ENCODE assay signal across 8 mouse cellular contexts in the genomic region with DNA sequence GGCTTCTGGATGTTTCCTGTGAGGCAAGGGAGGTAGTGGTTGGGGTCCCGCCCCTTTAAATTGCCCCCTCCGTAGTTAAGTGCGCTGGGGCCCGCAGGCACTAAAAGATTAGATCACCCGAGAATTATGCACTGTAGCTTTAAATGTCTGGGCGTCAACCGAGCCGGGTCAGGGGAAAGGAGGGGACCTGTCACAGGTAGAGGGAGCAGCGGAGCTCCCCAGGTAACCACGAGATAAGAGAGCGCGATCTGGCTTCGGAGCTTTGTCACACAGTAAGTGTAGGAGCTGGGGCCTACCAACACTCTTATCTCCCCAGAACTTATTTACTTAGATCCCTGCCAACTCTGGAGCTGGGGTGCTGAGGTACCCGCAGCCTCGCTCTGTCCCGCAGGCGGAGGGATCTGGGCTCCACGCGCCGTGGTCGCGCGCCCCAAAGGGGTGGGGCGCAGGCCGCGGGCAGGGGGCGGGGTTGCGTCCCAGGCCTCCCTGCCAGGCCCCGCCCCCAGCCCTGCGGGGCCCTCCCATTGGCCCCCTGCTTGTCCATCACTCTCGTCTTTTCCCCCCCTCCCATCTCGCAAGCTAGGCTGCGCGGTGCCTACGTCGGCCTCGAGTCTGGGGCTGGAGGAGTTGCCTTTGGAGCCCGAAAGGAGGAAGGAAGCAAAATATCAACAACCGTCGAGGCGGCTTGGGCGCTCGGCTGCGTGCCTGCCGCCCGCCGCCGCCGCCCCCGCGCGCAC. TPM values are rescaled to one million over a fixed set of nuclear protein-coding genes. Genes with fewer than 3 reads are reported as not detected.
DNase-seq lines count a peak whose midpoint lies in the region; ATAC-seq and TF ChIP-seq lines count a peak whose summit lies in the region.

A gene (plus strand): TSS at position 586 of the 737 bp plus-strand sequence.

- peak within 1 kb of the TSS; percentile 99 for H3K27ac ChIP-seq in embryonic facial prominence, embryonic 13.5 days
- peak within 1 kb of the TSS; percentile 99 for H3K27ac ChIP-seq in kidney, adult 2 months (ENCODE audit: insufficient read depth, low read depth, low read length)
- peak within 1 kb of the TSS; percentile 98 for H3K27ac ChIP-seq in limb, embryonic 12.5 days
- H3K27ac ChIP-seq in midbrain, embryonic 15.5 days = peak within 1 kb of the TSS; percentile 98
- peak within 1 kb of the TSS; percentile 99 for H3K27ac ChIP-seq in spleen, adult 2 months (ENCODE audit: insufficient read depth, low read length)

- peak; percentile 78 for TF ChIP-seq POLR2A in kidney, adult 2 months (IDR thresholded peaks at IDR 0.05; ENCODE audit: low read depth, low read length)
- TF ChIP-seq POLR2A in spleen, adult 2 months (IDR thresholded peaks at IDR 0.05; ENCODE audit: low read depth, low read length) = peak; percentile 62

- no peaks in the 10 kb centered on the region for H3K9me3 ChIP-seq in embryonic facial prominence, embryonic 13.5 days
- no peaks in the 10 kb centered on the region for H3K9me3 ChIP-seq in limb, embryonic 12.5 days
- H3K9me3 ChIP-seq in midbrain, embryonic 15.5 days = no peaks in the 10 kb centered on the region

- ATAC-seq in embryonic facial prominence, embryonic 13.5 days (ENCODE audit: insufficient number of reproducible peaks, insufficient read depth, low FRiP score, low TSS enrichment, low read depth) = peak; percentile 80
- peak; percentile 81 for ATAC-seq in limb, embryonic 12.5 days (ENCODE audit: insufficient number of reproducible peaks, insufficient read depth, low FRiP score, low TSS enrichment, low read depth)
- ATAC-seq in midbrain, embryonic 15.5 days (replicated peaks) = peak; percentile 89

- peak within 1 kb of the TSS; percentile 94 for H3K4me2 ChIP-seq in embryonic facial prominence, embryonic 13.5 days
- H3K4me2 ChIP-seq in limb, embryonic 12.5 days = peak within 1 kb of the TSS; percentile 94
- H3K4me2 ChIP-seq in midbrain, embryonic 15.5 days = peak within 1 kb of the TSS; percentile 92

- peak within 1 kb of the TSS; percentile 92 for H3K9ac ChIP-seq in embryonic facial prominence, embryonic 13.5 days
- H3K9ac ChIP-seq in limb, embryonic 12.5 days (replicated peaks) = peak within 1 kb of the TSS; percentile 91
- peak within 1 kb of the TSS; percentile 87 for H3K9ac ChIP-seq in midbrain, embryonic 15.5 days

- H3K27me3 ChIP-seq in embryonic facial prominence, embryonic 13.5 days = no peaks in the 10 kb centered on the region
- no peaks in the 10 kb centered on the region for H3K27me3 ChIP-seq in kidney, adult 2 months (replicated peaks; ENCODE audit: control insufficient read depth, insufficient read depth, low read length)
- H3K27me3 ChIP-seq in limb, embryonic 12.5 days = no peaks in the 10 kb centered on the region
- H3K27me3 ChIP-seq in midbrain, embryonic 15.5 days (replicated peaks) = peaks cover 18% of the 10 kb centered on the region
- H3K27me3 ChIP-seq in spleen, adult 2 months (ENCODE audit: control insufficient read depth, insufficient read depth, low read length) = no peaks in the 10 kb centered on the region

- H3K4me1 ChIP-seq in embryonic facial prominence, embryonic 13.5 days = peaks cover 77% of the 10 kb centered on the region
- H3K4me1 ChIP-seq in kidney, adult 2 months (ENCODE audit: control insufficient read depth, insufficient read depth, low read length) = peaks cover 50% of the 10 kb centered on the region
- peaks cover 75% of the 10 kb centered on the region for H3K4me1 ChIP-seq in limb, embryonic 12.5 days (replicated peaks)
- H3K4me1 ChIP-seq in midbrain, embryonic 15.5 days = peaks cover 67% of the 10 kb centered on the region
- H3K4me1 ChIP-seq in spleen, adult 2 months (ENCODE audit: control insufficient read depth, insufficient read depth, insufficient read length) = peaks cover 48% of the 10 kb centered on the region

- DNase-seq in 3134 (ENCODE audit: extremely low read depth, insufficient read length, low spot score) = peak; percentile 97
- DNase-seq in adrenal gland, postnatal 36 days = peak; percentile 96 to 99
- DNase-seq in heart, adult 18-20 months = peak; percentile 97
- peak; percentile 98 for DNase-seq in kidney, adult 2 months
- DNase-seq in spleen, adult 2 months (ENCODE audit: low read depth in 1 of 2, low spot score in 2 of 2) = peak; percentile 95 to 98

- peak; percentile 41 for TF ChIP-seq CTCF in kidney, adult 2 months (conservative IDR thresholded peaks at IDR 0.05; ENCODE audit: insufficient read depth, insufficient read length, low read depth, low read length)
- no peak; the same call in 1 of the 2 replicates for TF ChIP-seq CTCF in spleen, adult 2 months (IDR thresholded peaks at IDR 0.05; ENCODE audit: extremely low read depth, insufficient read depth, insufficient read length, insufficient replicate concordance)

- peak within 1 kb of the TSS; percentile 98 for H3K4me3 ChIP-seq in embryonic facial prominence, embryonic 13.5 days
- H3K4me3 ChIP-seq in kidney, adult 2 months (ENCODE audit: insufficient read depth, low read depth, low read length) = peak within 1 kb of the TSS; percentile 68
- peak within 1 kb of the TSS; percentile 94 for H3K4me3 ChIP-seq in limb, embryonic 12.5 days (replicated peaks)
- peak within 1 kb of the TSS; percentile 85 for H3K4me3 ChIP-seq in midbrain, embryonic 15.5 days
- H3K4me3 ChIP-seq in spleen, adult 2 months (ENCODE audit: extremely low read depth, insufficient read depth, insufficient read length) = peak within 1 kb of the TSS; percentile 88

- under 1% methylated on average over 47 of the region's 52 CpGs for WGBS in embryonic facial prominence, embryonic 13.5 days
- under 1% methylated on average over 52 of the region's 52 CpGs for WGBS in kidney, adult 2 months
- WGBS in limb, embryonic 12.5 days = under 1% methylated on average over 52 of the region's 52 CpGs
- under 1% methylated on average over 47 of the region's 52 CpGs for WGBS in midbrain, embryonic 15.5 days
- WGBS in spleen, adult 2 months = under 1% methylated on average over 45 of the region's 52 CpGs

- 0 out of 2 replicates have a peak, but pooled peaks cover 3% of the 10 kb centered on the region for H3K36me3 ChIP-seq in embryonic facial prominence, embryonic 13.5 days
- no peaks in the 10 kb centered on the region for H3K36me3 ChIP-seq in kidney, adult 2 months (ENCODE audit: control insufficient read depth, insufficient read depth, low read length)
- 0 out of 2 replicates have a peak, but pooled peaks cover 6% of the 10 kb centered on the region for H3K36me3 ChIP-seq in limb, embryonic 12.5 days
- no peaks in the 10 kb centered on the region for H3K36me3 ChIP-seq in midbrain, embryonic 15.5 days (replicated peaks)
- peaks cover 1% of the 10 kb centered on the region; the same call in 1 of the 2 replicates for H3K36me3 ChIP-seq in spleen, adult 2 months (ENCODE audit: control insufficient read depth, insufficient read depth, low read length)

RNA-seq across cellular contexts. Expression of the gene that starts here (rescaled TPM):
- total RNA-seq in adrenal gland, postnatal 36 days (2021) = 10 to 100 TPM; 85.1 to 99.4 TPM
- polyA plus RNA-seq in embryonic facial prominence, embryonic 13.5 days (2015; fragmentation: Nextera tagmentation; extraction: Ambion mirVana) = 18.1 and 18.2 TPM in 2 replicates
- 100 to 1,000 TPM; 120 TPM for total RNA-seq in heart, adult 18-20 months (2021)
- polyA plus RNA-seq in kidney, adult 2 months (2012; rRNA removed) = 41.8 and 42.7 TPM in 2 replicates
- polyA plus RNA-seq in limb, embryonic 12.5 days (2016; fragmentation: Nextera tagmentation; extraction: Ambion mirVana) = 12.1 and 14.3 TPM in 2 replicates
- 23.2 and 25.3 TPM in 2 replicates for polyA plus RNA-seq in midbrain, embryonic 15.5 days (2015; fragmentation: Nextera tagmentation; extraction: Ambion mirVana)
- polyA plus RNA-seq in spleen, adult 2 months (2012; rRNA removed) = 119 and 142 TPM in 2 replicates

Comparison
In these comparisons a context has a peak if more than half of its experiments do, and no peak if none do; other contexts are left out.
1. Peak in every context shown above with its lines: DNase-seq, ATAC-seq, H3K4me3 ChIP-seq and H3K27ac ChIP-seq.